Mouse (Mus musculus) heart, postnatal 0 days (tissue): ENCODE measurements around the gene Slc9a2.

ENCODE experiments used
- CTCF ChIP-seq: IDR thresholded peaks from 2 replicates; pipeline ENCODE4 v1.5.1; 2016; ENCODE audit warnings: antibody characterized with exemption, control low read depth, low read depth
- EP300 ChIP-seq: IDR thresholded peaks from 2 replicates; pipeline ENCODE4 v1.6.1; 2016; ENCODE audit warnings: antibody characterized with exemption, low read depth

DNA sequence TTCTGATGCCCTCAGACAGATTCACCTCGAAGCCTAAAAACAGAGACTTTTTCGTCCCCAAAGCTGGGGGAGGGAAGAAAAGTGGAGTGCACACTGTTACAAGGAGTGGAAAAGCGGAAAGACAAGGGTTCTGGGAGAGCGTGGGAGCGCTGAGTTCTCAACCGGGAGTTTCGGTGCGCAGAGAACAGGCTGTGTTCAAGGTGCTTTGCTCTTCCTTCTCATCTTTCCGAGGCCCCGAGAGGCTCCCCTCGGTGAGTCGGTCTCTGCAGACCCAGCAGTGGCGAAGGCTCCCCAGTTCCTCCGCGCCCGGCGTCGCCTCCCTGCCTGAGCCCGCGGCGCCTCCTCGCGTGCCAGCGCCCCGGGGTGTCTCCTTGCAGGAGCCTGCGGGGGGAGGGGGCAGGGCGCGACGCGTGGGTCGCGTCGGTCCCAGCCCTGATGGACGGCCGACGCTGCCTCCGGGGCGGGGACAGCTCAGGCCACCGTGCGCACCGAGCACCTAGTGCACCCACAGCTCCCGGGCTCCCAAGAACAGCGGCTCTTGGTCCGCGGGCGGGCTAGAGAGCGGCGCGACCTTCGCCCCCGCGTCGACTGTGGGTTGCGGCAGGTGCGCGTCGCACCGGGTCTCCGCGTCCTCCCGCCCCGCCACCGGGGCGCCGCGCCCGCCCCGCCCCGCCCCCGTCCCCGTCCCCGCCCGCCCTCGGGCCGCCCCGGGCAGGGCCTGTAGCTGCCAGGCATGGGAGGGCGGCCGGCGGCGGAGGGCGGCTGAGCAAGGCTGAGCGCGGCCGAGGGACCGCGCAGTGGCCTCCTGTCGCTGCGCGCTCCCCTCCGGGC lies 709 bp downstream of the Slc9a2 start:
- TF ChIP-seq CTCF (no peak), EP300 (no peak)
